Mouse (Mus musculus) megakaryocyte, embryonic 14.5 days (primary cell): ENCODE measurements at regions not wholly inside any gene's neighbourhood (a gene's known extent, or its start where the extent isn't known, plus 50 kb on each side); places are given as distances from the start of the nearest gene placed in this dataset.
"Not testable (repeated sequence)": the region's sequence is repeated elsewhere in the genome, so short reads cannot be mapped to it uniquely, and the experiment has no call there.

Source experiments
- H3K27me3 ChIP-seq: replicated peaks from 2 replicates; pipeline ENCODE3; 2012; ENCODE audit warnings: inconsistent platforms
- H3K36me3 ChIP-seq: replicated peaks from 2 replicates; pipeline ENCODE3; 2012; ENCODE audit warnings: low read length, inconsistent platforms, mixed read lengths
- H3K4me1 ChIP-seq: 2 replicates; pipeline ENCODE4 v1.6.1; 2012; ENCODE audit warnings: inconsistent platforms
- H3K4me3 ChIP-seq: replicated peaks from 2 replicates; pipeline ENCODE3; 2012; ENCODE audit warnings: moderate library complexity, mild to moderate bottlenecking, inconsistent platforms
- H3K9me3 ChIP-seq: 2 replicates; pipeline ENCODE4 v1.6.1; 2012; ENCODE audit warnings: inconsistent platforms
- FLI1 ChIP-seq: IDR thresholded peaks from 2 replicates; pipeline ENCODE4 v1.6.1; 2012; ENCODE audit warnings: low read length, inconsistent platforms, mixed read lengths
- GATA1 ChIP-seq: IDR thresholded peaks from 3 replicates; pipeline ENCODE4 v1.6.1; 2012; ENCODE audit warnings: mixed read lengths, low read length, inconsistent platforms, borderline replicate concordance

DNA sequence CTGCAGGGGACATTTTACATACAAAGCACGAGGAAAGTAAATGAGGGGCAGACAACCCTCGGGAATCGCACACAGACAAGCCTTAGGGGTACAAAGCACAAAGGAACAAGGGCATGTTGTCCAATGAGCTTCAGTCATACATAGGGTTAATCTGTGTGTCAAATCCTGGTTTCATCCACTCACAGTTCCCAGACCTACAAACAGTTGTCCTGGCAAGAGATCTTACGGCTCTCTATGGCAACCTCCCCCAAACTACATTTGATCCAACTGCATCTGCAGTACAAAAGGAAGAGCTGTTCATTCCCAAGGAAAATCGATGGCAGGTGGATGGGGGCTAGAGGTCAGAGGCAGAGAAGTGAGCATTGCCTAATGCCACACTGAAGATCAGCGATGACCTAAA, 413.9 kb downstream of the Med10 start:
- Histone ChIP-seq H3K27me3 (no peaks in the 10 kb centered on the region), H3K36me3 (no peaks in the 10 kb centered on the region), H3K4me1 (no peaks in the 10 kb centered on the region), H3K4me3 (no peak overlapping the region), H3K9me3 (peaks cover 62% of the 10 kb centered on the region)
- TF ChIP-seq GATA1 (no peak), FLI1 (no peak)

DNA sequence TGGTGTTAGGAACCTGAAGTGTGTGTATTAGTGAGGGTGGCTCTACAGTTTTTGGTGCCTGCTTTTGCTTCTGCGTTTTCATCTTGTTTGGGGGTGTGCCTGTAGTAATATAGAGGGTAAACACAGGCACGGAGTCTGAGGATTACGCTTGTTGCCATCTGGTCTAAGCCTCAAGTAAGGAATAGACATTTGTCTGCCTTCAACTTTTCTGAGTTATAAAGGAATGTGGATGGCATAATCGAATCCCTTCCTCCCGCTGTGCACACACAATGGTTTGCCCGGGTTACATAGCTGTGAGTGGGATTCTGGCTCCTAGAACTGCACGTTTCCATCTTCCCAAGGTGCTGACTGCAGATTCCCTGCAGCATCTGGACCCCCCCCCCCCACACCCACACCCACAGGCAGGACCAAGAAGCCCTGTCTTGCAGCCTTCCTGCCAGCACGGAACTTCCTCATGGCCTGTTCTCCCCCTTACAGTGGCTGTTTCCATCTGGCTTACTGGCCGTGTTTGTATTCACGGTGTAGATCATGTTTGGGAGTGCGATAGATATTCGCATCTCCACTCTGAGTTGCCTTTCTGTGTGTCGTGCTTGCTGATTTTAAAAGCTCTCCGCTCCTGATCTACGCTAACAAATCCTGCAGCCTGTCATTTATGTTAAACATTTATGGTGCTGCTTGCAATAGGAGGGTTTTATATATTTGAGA, 415.4 kb downstream of the Med10 start:
- H3K36me3 ChIP-seq: no peaks in the 10 kb centered on the region
- no peak overlapping the region for H3K4me3 ChIP-seq
- no peaks in the 10 kb centered on the region for H3K27me3 ChIP-seq
- no peaks in the 10 kb centered on the region for H3K4me1 ChIP-seq
- peaks cover 54% of the 10 kb centered on the region for H3K9me3 ChIP-seq
- no peak for TF ChIP-seq GATA1
- no peak for TF ChIP-seq FLI1

- Histone ChIP-seq H3K36me3 (no peaks in the 10 kb centered on the region), H3K9me3 (peaks cover 45% of the 10 kb centered on the region), H3K27me3 (no peaks in the 10 kb centered on the region), H3K4me1 (no peaks in the 10 kb centered on the region), H3K4me3 (no peak overlapping the region)
- no peak for TF ChIP-seq FLI1
- TF ChIP-seq GATA1: no peak
Measured at GRCm38 (mm10) chr13:70223485-70223884, 413.9 kb downstream of the Ice1 start.

- Histone ChIP-seq H3K9me3 (peaks cover 35% of the 10 kb centered on the region), H3K4me1 (no peaks in the 10 kb centered on the region), H3K27me3 (no peaks in the 10 kb centered on the region), H3K4me3 (peak overlapping the region; percentile 42), H3K36me3 (no peaks in the 10 kb centered on the region)
- TF ChIP-seq FLI1 (no peak), GATA1 (no peak)
Measured at GRCm38 (mm10) chr13:70227167-70227566, 410.3 kb downstream of the Ice1 start.

DNA sequence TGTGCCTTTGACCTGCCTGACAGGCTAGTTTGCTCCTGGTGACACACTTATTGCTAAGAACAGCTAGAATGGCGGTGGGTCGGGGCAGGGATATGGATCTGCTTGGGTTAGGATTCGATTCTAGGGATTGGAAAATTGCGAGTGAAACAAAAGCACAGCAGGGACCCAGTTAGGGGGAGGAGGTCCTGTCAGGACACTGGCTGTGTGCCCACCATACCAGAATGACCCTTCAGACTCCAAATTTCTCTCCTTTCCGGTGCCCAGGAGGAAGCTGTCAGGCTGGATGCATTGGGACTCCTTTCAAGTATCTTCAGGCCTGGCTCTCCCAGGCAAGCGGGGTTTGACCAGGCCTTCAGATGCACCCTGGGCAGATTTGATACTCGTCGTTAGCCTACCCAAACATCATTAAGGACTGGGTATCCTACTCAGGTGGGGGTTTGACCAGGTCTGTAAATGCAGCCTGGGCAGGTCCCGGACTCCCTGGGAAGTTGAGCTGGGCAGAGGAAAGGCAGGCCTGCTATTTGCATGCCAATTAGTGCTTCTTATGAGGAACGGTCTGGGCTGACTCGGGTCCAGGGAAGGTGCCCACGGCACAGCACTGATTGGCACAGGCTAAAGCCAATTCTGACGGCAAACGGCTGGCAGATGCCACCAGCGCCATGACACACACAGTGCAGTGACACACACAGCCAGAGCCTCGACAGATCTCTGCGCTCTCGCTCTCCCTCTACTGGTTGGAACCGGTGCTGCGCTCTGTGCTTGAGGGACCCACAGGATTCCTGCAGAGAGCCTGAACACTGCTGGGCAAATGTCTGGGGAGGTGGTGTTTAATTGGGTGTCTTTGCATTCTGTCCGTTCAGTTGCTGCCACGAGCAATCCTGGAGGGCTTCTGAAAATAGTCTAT, 403.3 kb downstream of the Ice1 start:
- no peaks in the 10 kb centered on the region for H3K36me3 ChIP-seq
- no peak for TF ChIP-seq FLI1
- no peak for TF ChIP-seq GATA1

GRCm38 (mm10) chr13:70243598-70244157, 393.8 kb downstream of the Ice1 start:
- Histone ChIP-seq H3K36me3 (no peaks in the 10 kb centered on the region), H3K27me3 (no peaks in the 10 kb centered on the region), H3K4me3 (no peak overlapping the region), H3K9me3 (peaks cover 35% of the 10 kb centered on the region), H3K4me1 (no peaks in the 10 kb centered on the region)
- TF ChIP-seq GATA1 (no peak), FLI1 (no peak)

More for the DNA sequence above, 403.3 kb downstream of the Ice1 start:
- no peak overlapping the region for H3K4me3 ChIP-seq
- peaks cover 32% of the 10 kb centered on the region for H3K9me3 ChIP-seq
- H3K4me1 ChIP-seq: no peaks in the 10 kb centered on the region
- no peaks in the 10 kb centered on the region for H3K27me3 ChIP-seq

DNA sequence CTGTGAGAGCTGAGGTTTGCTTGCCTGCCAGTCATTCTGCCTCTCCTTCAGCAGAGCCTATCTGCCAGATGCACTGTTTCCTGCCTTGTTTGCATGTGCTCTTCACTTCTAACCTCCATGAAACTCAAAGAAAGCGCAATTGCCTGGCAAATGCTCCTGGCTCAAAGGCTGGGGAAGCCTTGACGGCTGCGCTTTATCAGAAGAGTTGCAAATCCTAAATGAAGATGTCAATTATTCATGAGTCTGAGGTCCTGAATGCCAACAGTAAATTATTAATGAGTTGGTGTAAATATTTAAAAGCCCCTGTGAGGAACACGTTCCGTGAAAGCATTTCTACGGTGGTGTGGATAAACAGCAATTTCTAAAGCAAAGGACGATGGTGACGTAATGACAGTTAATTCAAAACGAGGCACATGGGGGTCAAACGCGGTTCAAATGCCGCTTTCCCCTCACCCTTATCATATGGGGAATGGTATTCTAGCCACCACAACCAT, 377.4 kb downstream of the Ice1 start:
- TF ChIP-seq GATA1 (no peak), FLI1 (no peak)
- H3K27me3 ChIP-seq: no peaks in the 10 kb centered on the region
- no peak overlapping the region for H3K4me3 ChIP-seq
- H3K36me3 ChIP-seq: no peaks in the 10 kb centered on the region
- H3K4me1 ChIP-seq: no peaks in the 10 kb centered on the region
- H3K9me3 ChIP-seq: peaks cover 20% of the 10 kb centered on the region

DNA sequence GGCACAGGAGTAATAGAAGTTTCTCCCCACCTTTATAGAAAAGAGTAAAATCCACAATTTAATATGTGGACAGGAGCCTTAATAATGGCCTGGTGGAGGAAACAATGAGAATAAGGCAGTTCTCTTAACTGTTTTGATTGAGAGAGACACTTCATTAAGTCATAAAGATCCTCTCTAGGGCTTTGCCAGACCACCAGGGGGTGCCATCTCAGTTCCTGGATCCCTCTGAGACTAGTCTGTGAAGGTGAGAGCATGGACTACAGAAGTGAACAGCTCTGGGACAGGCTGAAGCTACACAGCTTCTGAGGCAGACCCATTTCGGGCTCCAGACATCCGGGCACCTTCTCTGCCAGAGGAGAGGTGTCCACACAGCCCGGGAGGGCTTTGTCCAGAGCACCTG, 373.8 kb downstream of the Ice1 start:
- TF ChIP-seq GATA1 (no peak), FLI1 (no peak)
- H3K9me3 ChIP-seq: peaks cover 20% of the 10 kb centered on the region

GRCm38 (mm10) chr13:70276884-70277378, 360.5 kb downstream of the Ice1 start:
- H3K4me1 ChIP-seq, H3K4me3 ChIP-seq, H3K27me3 ChIP-seq, H3K36me3 ChIP-seq: not testable (repeated sequence)
- H3K9me3 ChIP-seq: peaks cover 26% of the 10 kb centered on the region

More for the DNA sequence above, 373.8 kb downstream of the Ice1 start:
- Histone ChIP-seq H3K4me1 (no peaks in the 10 kb centered on the region), H3K4me3 (no peak overlapping the region), H3K27me3 (no peaks in the 10 kb centered on the region), H3K36me3 (no peaks in the 10 kb centered on the region)
